Mouse (Mus musculus) C2C12 (cell line): ENCODE measurements around the gene Samd14.

ENCODE experiments used
- CEBPB ChIP-seq: IDR thresholded peaks from one replicate; pipeline ENCODE4 v1.6.1; 2011; ENCODE audit warnings: low read depth, mild to moderate bottlenecking, control low read depth, moderate library complexity
- CTCF ChIP-seq: IDR thresholded peaks from one replicate; pipeline ENCODE4 v1.5.1; 2011; ENCODE audit not compliant: control insufficient read depth, insufficient read depth, insufficient read length
- FOSL1 ChIP-seq: IDR thresholded peaks from one replicate; pipeline ENCODE4 v1.8.0; 2011; ENCODE audit warnings: mild to moderate bottlenecking, low read length; ENCODE audit not compliant: poor library complexity, insufficient read depth, severe bottlenecking
- MAX ChIP-seq: IDR thresholded peaks from one replicate; pipeline ENCODE4 v1.6.1; 2011; ENCODE audit warnings: mild to moderate bottlenecking, control low read depth
- MYOD1 ChIP-seq: IDR thresholded peaks from one replicate; pipeline ENCODE4 v1.6.1; 2011; ENCODE audit warnings: low read depth; ENCODE audit not compliant: control insufficient read depth, insufficient read length
- MYOG ChIP-seq: IDR thresholded peaks from one replicate; pipeline ENCODE4 v1.6.1; 2011; ENCODE audit not compliant: control insufficient read depth, insufficient read length; ENCODE audit errors: extremely low read depth
- USF1 ChIP-seq: IDR thresholded peaks from one replicate; pipeline ENCODE4 v1.6.1; 2011; ENCODE audit warnings: low read depth, mild to moderate bottlenecking, control low read depth, moderate library complexity

- no peak for TF ChIP-seq CTCF
- no peak for TF ChIP-seq MAX
- no peak for TF ChIP-seq CEBPB
- TF ChIP-seq USF1: no peak
- TF ChIP-seq FOSL1: no peak
- no peak for TF ChIP-seq MYOG
- no peak for TF ChIP-seq MYOD1
Measured at GRCm38 (mm10) chr11:95033617-95034016, 23.9 kb downstream of the Samd14 start.
